Mouse (Mus musculus): ENCODE results near the gene Fndc3a. TPM values are rescaled to one million over a fixed set of nuclear protein-coding genes. Genes with fewer than 3 reads are reported as not detected.

Gene Fndc3a
- polyA plus RNA-seq, 1 experiment = 19.9 TPM

- Histone ChIP-seq H3K27ac (ENCODE audit: insufficient read depth, low read length) (no peak overlapping the region), H3K4me1 (ENCODE audit: control insufficient read depth, insufficient read depth, low read length) (no peaks in the 10 kb centered on the region), H3K4me3 (ENCODE audit: insufficient read depth, low read length) (no peak overlapping the region)
- no peak for TF ChIP-seq POLR2A (IDR thresholded peaks at IDR 0.05; ENCODE audit: extremely low read depth, insufficient read depth, low read length)
- TF ChIP-seq CTCF (IDR thresholded peaks at IDR 0.05; ENCODE audit: extremely low read depth, insufficient read depth, low read length) = no peak
Measured at GRCm38 (mm10) chr14:72684857-72685370, 24.9 kb downstream of the Fndc3a start.

DNA sequence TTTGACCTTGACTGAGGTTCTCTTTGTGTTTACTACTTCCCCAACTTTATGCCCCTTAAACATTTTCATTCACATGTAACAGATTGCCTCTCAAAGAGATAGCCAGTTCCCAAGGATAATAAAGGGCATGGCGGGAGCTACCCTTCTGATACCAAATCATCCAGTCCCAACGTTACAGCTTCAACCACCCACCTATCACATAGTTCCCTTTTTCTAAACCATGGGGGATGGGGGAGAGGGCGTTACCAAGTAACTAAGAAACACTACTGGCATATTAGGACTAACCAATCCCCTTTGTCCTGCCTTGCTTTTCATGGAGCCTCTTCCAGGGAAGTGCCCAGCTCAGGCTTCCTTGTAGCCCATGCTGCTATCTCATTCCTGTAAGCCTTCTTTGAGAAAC lies 32.6 kb downstream of the Fndc3a start:
- TF ChIP-seq POLR2A (IDR thresholded peaks at IDR 0.05; ENCODE audit: extremely low read depth, insufficient read depth, low read length) (no peak), CTCF (IDR thresholded peaks at IDR 0.05; ENCODE audit: extremely low read depth, insufficient read depth, low read length) (no peak)
- Histone ChIP-seq H3K4me1 (ENCODE audit: control insufficient read depth, insufficient read depth, low read length) (no peaks in the 10 kb centered on the region), H3K27ac (ENCODE audit: insufficient read depth, low read length) (no peak overlapping the region), H3K4me3 (ENCODE audit: insufficient read depth, low read length) (no peak overlapping the region)

DNA sequence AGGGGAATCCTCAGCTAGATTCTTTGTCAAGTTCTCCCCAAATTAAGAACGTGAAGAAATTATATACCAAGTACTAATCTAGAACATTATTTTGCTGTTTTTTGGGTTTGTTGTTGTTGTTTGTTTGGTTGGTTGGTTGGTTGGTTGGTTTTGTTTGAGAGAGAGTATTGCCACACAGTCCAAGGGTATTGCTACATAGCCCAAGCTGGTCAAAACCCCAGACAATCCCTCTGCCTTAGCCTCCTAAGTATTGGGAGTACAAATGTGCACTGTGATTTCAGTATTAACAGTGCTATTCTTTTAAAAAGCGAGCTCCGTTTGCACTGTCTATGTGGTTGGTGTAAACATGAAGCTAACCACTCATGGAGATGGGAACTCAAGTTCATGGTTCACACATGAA lies 37.9 kb downstream of the Fndc3a start:
- no peaks in the 10 kb centered on the region for H3K4me1 ChIP-seq (ENCODE audit: control insufficient read depth, insufficient read depth, low read length)
- TF ChIP-seq POLR2A (IDR thresholded peaks at IDR 0.05; ENCODE audit: extremely low read depth, insufficient read depth, low read length) (no peak), CTCF (IDR thresholded peaks at IDR 0.05; ENCODE audit: extremely low read depth, insufficient read depth, low read length) (no peak)
- no peak overlapping the region for H3K27ac ChIP-seq (ENCODE audit: insufficient read depth, low read length)
- H3K4me3 ChIP-seq (ENCODE audit: insufficient read depth, low read length) = no peak overlapping the region

DNA sequence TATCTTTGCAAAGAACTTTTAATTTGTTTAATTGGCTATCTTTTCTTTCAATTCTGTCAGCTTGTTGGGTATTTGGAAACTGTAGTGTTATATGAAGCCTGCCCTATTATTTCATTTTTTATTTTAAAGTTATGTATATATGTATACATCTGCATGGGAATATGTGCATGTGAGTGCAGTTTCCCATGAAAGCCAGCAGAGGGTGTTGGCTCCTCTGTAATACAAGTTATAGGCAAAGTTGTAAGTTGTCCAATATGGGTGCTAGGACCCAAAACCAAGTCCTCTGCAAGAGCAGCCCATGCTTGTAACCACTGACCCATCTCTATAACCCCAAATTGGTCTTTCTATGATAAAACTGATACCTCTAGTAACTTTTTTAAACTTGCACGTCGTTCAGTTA lies 38.8 kb downstream of the Fndc3a start:
- Histone ChIP-seq H3K27ac (ENCODE audit: insufficient read depth, low read length) (no peak overlapping the region), H3K4me1 (ENCODE audit: control insufficient read depth, insufficient read depth, low read length) (no peaks in the 10 kb centered on the region), H3K4me3 (ENCODE audit: insufficient read depth, low read length) (no peak overlapping the region)
- TF ChIP-seq POLR2A (IDR thresholded peaks at IDR 0.05; ENCODE audit: extremely low read depth, insufficient read depth, low read length) (no peak), CTCF (IDR thresholded peaks at IDR 0.05; ENCODE audit: extremely low read depth, insufficient read depth, low read length) (no peak)

- Histone ChIP-seq H3K4me1 (ENCODE audit: control insufficient read depth, insufficient read depth, low read length) (no peaks in the 10 kb centered on the region), H3K4me3 (ENCODE audit: insufficient read depth, low read length) (no peak overlapping the region), H3K27ac (ENCODE audit: insufficient read depth, low read length) (no peak overlapping the region)
- TF ChIP-seq CTCF (IDR thresholded peaks at IDR 0.05; ENCODE audit: extremely low read depth, insufficient read depth, low read length) (no peak), POLR2A (IDR thresholded peaks at IDR 0.05; ENCODE audit: extremely low read depth, insufficient read depth, low read length) (no peak)
Measured at GRCm38 (mm10) chr14:72649268-72649667, 60.5 kb downstream of the Fndc3a start.

GRCm38 (mm10) chr14:72645512-72645911 lies 64.3 kb downstream of the Fndc3a start:
- no peak for TF ChIP-seq CTCF (IDR thresholded peaks at IDR 0.05; ENCODE audit: extremely low read depth, insufficient read depth, low read length)
- TF ChIP-seq POLR2A (IDR thresholded peaks at IDR 0.05; ENCODE audit: extremely low read depth, insufficient read depth, low read length) = no peak
- no peak overlapping the region for H3K4me3 ChIP-seq (ENCODE audit: insufficient read depth, low read length)
- no peak overlapping the region for H3K27ac ChIP-seq (ENCODE audit: insufficient read depth, low read length)
- no peaks in the 10 kb centered on the region for H3K4me1 ChIP-seq (ENCODE audit: control insufficient read depth, insufficient read depth, low read length)

DNA sequence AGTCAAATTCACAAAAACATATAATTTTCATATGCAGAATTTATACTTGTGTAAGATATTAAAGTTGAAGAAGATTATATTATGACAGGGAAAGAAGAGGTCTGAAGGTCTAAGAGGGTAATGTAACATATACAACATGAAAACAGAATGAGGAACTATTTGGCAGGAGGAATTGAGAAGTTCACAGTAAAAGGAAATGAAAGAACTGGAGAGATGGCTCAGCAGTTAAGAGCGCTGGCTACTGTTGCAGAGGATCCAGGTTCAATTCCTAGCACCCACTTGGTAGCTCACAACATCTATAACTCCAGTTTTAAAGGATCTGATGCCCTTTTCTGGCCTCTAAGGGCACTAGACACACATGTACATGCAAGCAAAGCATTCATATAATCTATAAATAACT lies 65.2 kb downstream of the Fndc3a start:
- H3K4me3 ChIP-seq (ENCODE audit: insufficient read depth, low read length) = no peak overlapping the region
- no peak overlapping the region for H3K27ac ChIP-seq (ENCODE audit: insufficient read depth, low read length)
- TF ChIP-seq POLR2A (IDR thresholded peaks at IDR 0.05; ENCODE audit: extremely low read depth, insufficient read depth, low read length) (no peak), CTCF (IDR thresholded peaks at IDR 0.05; ENCODE audit: extremely low read depth, insufficient read depth, low read length) (no peak)
- no peaks in the 10 kb centered on the region for H3K4me1 ChIP-seq (ENCODE audit: control insufficient read depth, insufficient read depth, low read length)

DNA sequence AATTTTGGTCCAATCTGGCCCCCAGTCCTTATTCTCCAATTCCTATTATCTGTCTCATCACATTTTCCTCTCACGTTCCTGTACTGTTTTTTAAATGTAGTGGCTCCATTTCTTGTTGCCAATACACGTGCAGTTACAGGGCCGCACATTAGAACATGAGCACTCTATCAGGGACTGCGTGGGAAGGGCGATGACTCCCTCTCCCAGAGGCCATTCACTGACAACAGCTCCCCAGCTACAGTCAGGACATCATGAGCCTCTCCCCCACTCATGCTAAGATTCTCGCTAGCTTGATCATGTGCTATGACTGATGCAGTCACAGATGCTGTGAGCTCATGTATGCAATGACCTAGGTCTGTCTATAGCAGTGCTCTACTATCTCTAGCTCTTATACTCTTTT lies 71.3 kb downstream of the Fndc3a start:
- TF ChIP-seq CTCF (IDR thresholded peaks at IDR 0.05; ENCODE audit: extremely low read depth, insufficient read depth, low read length) (no peak), POLR2A (IDR thresholded peaks at IDR 0.05; ENCODE audit: extremely low read depth, insufficient read depth, low read length) (no peak)
- H3K4me1 ChIP-seq (ENCODE audit: control insufficient read depth, insufficient read depth, low read length) = no peaks in the 10 kb centered on the region
- H3K27ac ChIP-seq (ENCODE audit: insufficient read depth, low read length) = no peak overlapping the region
- no peak overlapping the region for H3K4me3 ChIP-seq (ENCODE audit: insufficient read depth, low read length)

GRCm38 (mm10) chr14:72633571-72633970 lies 76.2 kb downstream of the Fndc3a start:
- Histone ChIP-seq H3K4me1 (ENCODE audit: control insufficient read depth, insufficient read depth, low read length) (no peaks in the 10 kb centered on the region), H3K27ac (ENCODE audit: insufficient read depth, low read length) (no peak overlapping the region), H3K4me3 (ENCODE audit: insufficient read depth, low read length) (no peak overlapping the region)
- TF ChIP-seq CTCF (IDR thresholded peaks at IDR 0.05; ENCODE audit: extremely low read depth, insufficient read depth, low read length) = no peak
- TF ChIP-seq POLR2A (IDR thresholded peaks at IDR 0.05; ENCODE audit: extremely low read depth, insufficient read depth, low read length) = no peak

DNA sequence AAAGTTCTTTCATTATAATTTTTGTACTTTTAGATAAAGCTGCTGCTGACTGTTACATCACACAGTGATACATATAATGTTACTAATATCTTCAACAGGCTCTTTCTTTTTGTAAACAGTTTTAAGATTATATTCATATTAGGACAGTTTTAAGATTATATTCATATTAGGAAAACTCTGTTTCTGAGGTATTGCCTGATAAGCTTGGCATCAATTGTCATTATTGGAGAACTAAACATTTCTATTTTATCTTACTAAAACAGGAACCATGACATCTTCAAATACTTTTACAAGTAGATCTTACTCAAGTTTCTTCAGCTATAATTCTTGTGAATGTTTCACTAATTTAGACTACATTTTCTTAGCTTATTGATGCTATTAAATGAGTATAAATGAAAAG lies 84.4 kb downstream of the Fndc3a start:
- no peak for TF ChIP-seq POLR2A (IDR thresholded peaks at IDR 0.05; ENCODE audit: extremely low read depth, insufficient read depth, low read length)
- TF ChIP-seq CTCF (IDR thresholded peaks at IDR 0.05; ENCODE audit: extremely low read depth, insufficient read depth, low read length) = no peak
- H3K4me3 ChIP-seq (ENCODE audit: insufficient read depth, low read length) = no peak overlapping the region
- no peak overlapping the region for H3K27ac ChIP-seq (ENCODE audit: insufficient read depth, low read length)
- no peaks in the 10 kb centered on the region for H3K4me1 ChIP-seq (ENCODE audit: control insufficient read depth, insufficient read depth, low read length)
